Mouse (Mus musculus) spleen, postnatal 4 days (tissue): ENCODE measurements around the gene Col8a2.

Source experiments
- DNase-seq, 2 experiments: peaks; one replicate each; pipeline ENCODE4 v3.0.0; 2022; ENCODE audit warnings: low spot score in 2 of 2

Gene Col8a2

GRCm38 (mm10) chr4:126331751-126332150 lies 45.2 kb downstream of the Col8a2 start:
- DNase-seq = no peak

- DNase-seq = no peak
Observed at GRCm38 (mm10) chr4:126332358-126332757, 45.8 kb downstream of the Col8a2 start.

- DNase-seq = no peak
Observed at GRCm38 (mm10) chr4:126339461-126339860, 52.9 kb downstream of the Col8a2 start.

- no peak for DNase-seq
Observed at GRCm38 (mm10) chr4:126343451-126343850, 56.9 kb downstream of the Col8a2 start.

- no peak for DNase-seq
Observed at GRCm38 (mm10) chr4:126360069-126360468, 73.5 kb downstream of the Col8a2 start.
